Mouse (Mus musculus) myocyte (in vitro differentiated cells): ENCODE measurements around the gene Slc38a5. TPM values are rescaled to one million over a fixed set of nuclear protein-coding genes. Genes with fewer than 3 reads are reported as not detected.

Experiments used
- H3K27me3 ChIP-seq: one replicate; pipeline ENCODE4 v1.6.1; 2011; ENCODE audit not compliant: control insufficient read depth, insufficient read depth, insufficient read length
- H3K36me3 ChIP-seq: one replicate; pipeline ENCODE4 v1.6.1; 2011; ENCODE audit not compliant: control insufficient read depth, insufficient read depth
- H3K4me2 ChIP-seq: one replicate; pipeline ENCODE4 v1.6.1; 2011; ENCODE audit warnings: low read depth, control low read depth
- H3K4me3 ChIP-seq: one replicate; pipeline ENCODE4 v1.5.1; 2011; ENCODE audit warnings: mild to moderate bottlenecking, control low read depth, moderate library complexity
- H3K79me2 ChIP-seq: one replicate; pipeline ENCODE4 v1.6.1; 2011; ENCODE audit not compliant: control insufficient read depth, insufficient read depth
- H3ac ChIP-seq: one replicate; pipeline ENCODE4 v1.6.1; 2011; ENCODE audit not compliant: control insufficient read depth, insufficient read length
- CEBPB ChIP-seq: IDR thresholded peaks from 2 replicates; pipeline ENCODE4 v1.6.1; 2011; ENCODE audit warnings: mild to moderate bottlenecking, moderate library complexity; ENCODE audit not compliant: poor library complexity, insufficient read depth, severe bottlenecking
- E2F4 ChIP-seq: IDR thresholded peaks from one replicate; pipeline ENCODE4 v1.6.1; 2011; ENCODE audit warnings: mild to moderate bottlenecking, control low read depth, moderate library complexity; ENCODE audit not compliant: insufficient read depth
- MAX ChIP-seq: IDR thresholded peaks from one replicate; pipeline ENCODE4 v1.6.1; 2011; ENCODE audit warnings: low read depth, mild to moderate bottlenecking, control low read depth
- MYOD1 ChIP-seq, 3 experiments: IDR thresholded peaks; one replicate each; pipeline ENCODE4 v1.6.1; 2011; ENCODE audit warnings: control low read depth in 2 of 3, low read depth in 2 of 3, mild to moderate bottlenecking in 2 of 3, moderate library complexity in 1 of 3; ENCODE audit not compliant: insufficient read length in 2 of 3, control insufficient read depth in 1 of 3
- MYOG ChIP-seq, 3 experiments: IDR thresholded peaks; one replicate each; pipeline ENCODE4 v1.6.1; 2011; ENCODE audit warnings: control low read depth in 2 of 3, low read depth in 2 of 3, mild to moderate bottlenecking in 2 of 3; ENCODE audit not compliant: insufficient read length in 2 of 3, control insufficient read depth in 1 of 3, insufficient read depth in 1 of 3
- POLR2A ChIP-seq: IDR thresholded peaks from one replicate; pipeline ENCODE4 v1.6.1; 2011; ENCODE audit warnings: low read depth, mild to moderate bottlenecking, control low read depth, moderate library complexity; ENCODE audit not compliant: insufficient read length
- POLR2AphosphoS2 ChIP-seq: IDR thresholded peaks from one replicate; pipeline ENCODE4 v1.6.1; 2011; ENCODE audit warnings: low read depth, control low read depth; ENCODE audit not compliant: insufficient read length
- REST ChIP-seq: IDR thresholded peaks from one replicate; pipeline ENCODE4 v1.6.1; 2011; ENCODE audit warnings: mild to moderate bottlenecking, control low read depth, moderate library complexity; ENCODE audit not compliant: insufficient read depth, insufficient read length
- SRF ChIP-seq: IDR thresholded peaks from one replicate; pipeline ENCODE4 v1.6.1; 2011; ENCODE audit warnings: low read depth; ENCODE audit not compliant: control insufficient read depth, insufficient read length
- TCF12 ChIP-seq: IDR thresholded peaks from one replicate; pipeline ENCODE4 v1.6.1; 2011; ENCODE audit warnings: mild to moderate bottlenecking, control low read depth; ENCODE audit not compliant: poor library complexity, insufficient read depth, severe bottlenecking
- TCF3 ChIP-seq: IDR thresholded peaks from one replicate; pipeline ENCODE4 v1.6.1; 2011; ENCODE audit warnings: low read depth, control low read depth; ENCODE audit not compliant: insufficient read length
- USF1 ChIP-seq: IDR thresholded peaks from one replicate; pipeline ENCODE4 v1.6.1; 2011; ENCODE audit warnings: low read depth, mild to moderate bottlenecking, control low read depth, moderate library complexity
- polyA plus RNA-seq: library from polyadenylated mRNA; unstranded; fragments of >200 nt; fragmentation: generic; extraction: Trizol; gene quantifications from one replicate; pipeline ENCODE4 v1.2.1, GENCODE M21; 2012; ENCODE audit warnings: missing spikeins

The Slc38a5 gene
- polyA plus RNA-seq, 1 experiment = not detected

DNA sequence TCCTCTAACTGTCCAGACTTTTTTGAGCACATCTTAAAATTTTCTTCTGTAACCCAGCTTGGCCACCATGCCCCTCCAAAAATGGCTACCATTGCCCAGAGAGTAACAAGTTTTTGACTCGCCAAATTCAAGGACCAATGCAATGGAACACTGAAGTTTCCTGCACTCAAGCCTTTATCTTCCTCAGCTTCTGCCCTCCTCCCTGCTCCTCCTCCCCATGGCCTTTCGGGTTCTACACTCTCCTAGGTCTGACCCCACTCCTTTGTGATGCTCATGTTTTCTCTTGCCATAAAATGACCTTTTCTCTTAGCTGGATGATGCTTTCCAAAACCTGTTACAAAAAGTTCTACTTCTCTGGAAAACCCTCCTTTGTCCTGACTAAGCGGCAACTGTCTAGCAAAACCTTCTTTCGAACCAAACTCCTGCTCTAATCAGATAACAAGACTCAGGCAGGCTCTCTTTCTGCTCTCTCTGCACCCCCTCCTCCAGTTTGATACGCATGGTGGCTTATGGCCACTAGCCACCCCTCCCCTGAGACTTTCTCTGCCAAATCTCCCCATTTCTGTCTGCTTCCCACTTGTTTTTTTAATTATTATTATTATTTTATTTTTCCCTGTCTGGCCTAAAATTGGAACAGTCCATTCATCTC, 7.7 kb upstream of the Slc38a5 start:
- Histone ChIP-seq H3K79me2 (no peaks in the 10 kb centered on the region), H3ac (no peak overlapping the region), H3K36me3 (no peaks in the 10 kb centered on the region), H3K4me2 (no peak overlapping the region), H3K4me3 (no peak overlapping the region), H3K27me3 (peaks cover 7% of the 10 kb centered on the region)
- TF ChIP-seq REST (no peak), MAX (no peak), SRF (no peak)

DNA sequence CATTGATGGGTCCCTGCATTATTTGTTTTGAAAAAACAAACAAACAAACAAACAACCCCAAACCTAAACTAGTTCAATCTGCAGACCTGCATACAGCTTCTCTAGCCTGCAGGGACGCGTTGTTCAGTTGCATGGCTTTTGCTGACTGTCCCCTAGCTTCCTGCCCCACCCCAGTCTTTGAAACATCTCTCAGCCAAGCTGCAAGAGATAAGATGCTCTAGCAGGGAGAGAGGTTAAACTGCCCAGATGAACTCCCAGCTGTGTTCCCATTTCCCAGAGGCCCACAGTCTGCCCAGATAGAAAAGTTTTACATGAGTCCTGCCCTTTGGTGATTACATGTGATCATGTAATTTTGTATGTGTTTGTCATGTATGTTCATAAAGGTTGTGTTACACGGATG, 6.7 kb upstream of the Slc38a5 start:
- TF ChIP-seq CEBPB (no peak), USF1 (no peak), MYOG (IDR thresholded peaks at IDR 0.05; ENCODE audit: control insufficient read depth in 1 of 3, insufficient read depth in 1 of 3, insufficient read length in 2 of 3, low read depth in 2 of 3) (no peak), POLR2AphosphoS2 (no peak), E2F4 (no peak), POLR2A (no peak), SRF (no peak), MAX (no peak), REST (no peak), TCF3 (no peak)
- no peak overlapping the region for H3K4me3 ChIP-seq
- peaks cover 7% of the 10 kb centered on the region for H3K27me3 ChIP-seq
- H3K36me3 ChIP-seq = no peaks in the 10 kb centered on the region
- H3K4me2 ChIP-seq = no peak overlapping the region
- H3ac ChIP-seq = no peak overlapping the region
- no peaks in the 10 kb centered on the region for H3K79me2 ChIP-seq

DNA sequence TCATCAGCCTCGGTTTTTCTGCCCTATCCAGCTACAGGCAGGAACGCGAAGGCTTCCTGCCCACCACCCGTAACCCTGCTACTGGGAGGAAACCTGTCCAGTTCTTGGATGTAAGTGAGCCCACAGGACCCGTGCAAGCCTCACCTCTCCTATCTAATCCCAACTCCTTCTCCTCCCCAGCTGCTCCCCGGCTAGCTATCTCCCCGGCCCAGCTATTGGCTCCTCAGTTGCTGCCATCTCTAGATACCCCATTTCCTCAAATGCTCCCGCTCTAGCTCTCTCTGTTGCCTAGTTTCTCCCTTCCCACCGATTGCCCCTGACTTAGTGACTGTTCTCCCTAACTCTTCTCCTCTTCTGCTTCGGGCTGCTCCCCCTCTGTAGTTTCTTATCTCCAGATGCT, 1.1 kb downstream of the Slc38a5 start:
- peaks cover 15% of the 10 kb centered on the region for H3K27me3 ChIP-seq
- H3K4me3 ChIP-seq = no peak overlapping the region
- H3K79me2 ChIP-seq = no peaks in the 10 kb centered on the region
- H3ac ChIP-seq = no peak overlapping the region
- H3K36me3 ChIP-seq = no peaks in the 10 kb centered on the region
- no peak overlapping the region for H3K4me2 ChIP-seq
- TF ChIP-seq REST (no peak), POLR2A (no peak), POLR2AphosphoS2 (no peak), E2F4 (no peak), MYOG (IDR thresholded peaks at IDR 0.05; ENCODE audit: control insufficient read depth in 1 of 3, insufficient read depth in 1 of 3, insufficient read length in 2 of 3, low read depth in 2 of 3) (no peak), TCF3 (no peak), TCF12 (no peak), MAX (no peak), CEBPB (no peak), MYOD1 (IDR thresholded peaks at IDR 0.05; ENCODE audit: control insufficient read depth in 1 of 3, insufficient read length in 2 of 3, low read depth in 2 of 3) (no peak), USF1 (no peak), SRF (no peak)

DNA sequence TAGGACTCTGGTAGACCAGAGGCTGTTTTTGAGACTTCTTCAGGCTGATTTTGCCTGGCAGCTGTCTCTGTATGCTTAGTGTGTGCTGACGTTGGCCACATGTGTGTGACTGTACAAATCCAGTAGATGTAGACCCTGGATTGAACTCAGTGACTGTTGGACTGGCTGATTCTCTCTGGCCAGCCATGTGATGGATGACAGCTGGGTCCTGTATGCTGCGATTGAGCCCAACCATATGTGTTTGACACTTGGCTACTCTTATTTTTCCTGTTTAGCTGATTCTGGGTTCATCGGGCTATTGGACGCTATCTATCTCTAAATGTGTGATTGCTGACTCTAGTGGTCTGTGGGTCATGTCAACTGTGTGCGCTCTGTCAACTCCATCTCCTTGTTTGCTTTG, 3.1 kb downstream of the Slc38a5 start:
- TF ChIP-seq CEBPB (no peak), REST (no peak), MAX (no peak), USF1 (no peak), POLR2A (no peak), E2F4 (no peak), SRF (no peak), TCF12 (no peak), POLR2AphosphoS2 (no peak), TCF3 (no peak), MYOG (IDR thresholded peaks at IDR 0.05; ENCODE audit: control insufficient read depth in 1 of 3, insufficient read depth in 1 of 3, insufficient read length in 2 of 3, low read depth in 2 of 3) (no peak), MYOD1 (IDR thresholded peaks at IDR 0.05; ENCODE audit: control insufficient read depth in 1 of 3, insufficient read length in 2 of 3, low read depth in 2 of 3) (no peak)
- peaks cover 26% of the 10 kb centered on the region for H3K27me3 ChIP-seq
- H3K79me2 ChIP-seq = no peaks in the 10 kb centered on the region
- H3K36me3 ChIP-seq = no peaks in the 10 kb centered on the region
- H3K4me3 ChIP-seq = no peak overlapping the region
- no peak overlapping the region for H3ac ChIP-seq
- no peak overlapping the region for H3K4me2 ChIP-seq

DNA sequence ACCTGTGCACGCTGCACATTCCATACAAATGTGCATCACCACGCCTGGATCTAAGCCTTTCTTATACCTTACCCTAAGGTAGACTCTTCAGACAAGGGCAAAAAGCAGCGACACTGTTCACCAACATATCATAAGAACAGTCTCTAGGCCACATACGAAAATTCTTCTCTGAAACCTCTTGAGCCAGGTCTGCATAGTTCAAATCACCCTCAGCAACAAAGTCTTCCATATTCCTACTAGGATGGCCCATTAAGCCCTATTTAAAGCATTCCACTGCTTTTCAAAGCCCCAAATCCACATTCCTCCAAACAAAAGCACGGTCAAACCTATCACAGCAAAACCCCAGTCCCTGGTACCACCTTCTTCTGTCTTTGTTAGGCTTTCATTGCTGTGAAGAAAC, 17.7 kb downstream of the Slc38a5 start:
- Histone ChIP-seq H3ac (no peak overlapping the region), H3K79me2 (no peaks in the 10 kb centered on the region), H3K4me2 (no peak overlapping the region), H3K36me3 (no peaks in the 10 kb centered on the region), H3K4me3 (no peak overlapping the region), H3K27me3 (no peaks in the 10 kb centered on the region)
- TF ChIP-seq MYOG (IDR thresholded peaks at IDR 0.05; ENCODE audit: control insufficient read depth in 1 of 3, insufficient read depth in 1 of 3, insufficient read length in 2 of 3, low read depth in 2 of 3) (no peak), USF1 (no peak), TCF12 (no peak), TCF3 (no peak), REST (no peak), SRF (no peak), MYOD1 (IDR thresholded peaks at IDR 0.05; ENCODE audit: control insufficient read depth in 1 of 3, insufficient read length in 2 of 3, low read depth in 2 of 3) (no peak)
